Mouse (Mus musculus): ENCODE data around the gene Ect2. TPM values are rescaled to one million over a fixed set of nuclear protein-coding genes. Genes with fewer than 3 reads are reported as not detected.

Ect2 gene
- polyA plus RNA-seq, 1 experiment: 19.8 TPM

- Histone ChIP-seq H3K36me3 (ENCODE audit: control insufficient read depth, insufficient read depth) (no peaks in the 10 kb centered on the region), H3K4me3 (ENCODE audit: insufficient read depth, poor library complexity, severe bottlenecking) (no peak overlapping the region)
Measured at GRCm38 (mm10) chr3:27170257-27170656, 16.6 kb upstream of the Ect2 start.

GRCm38 (mm10) chr3:27165481-27166065 lies 11.9 kb upstream of the Ect2 start:
- H3K27me3 ChIP-seq (ENCODE audit: control insufficient read depth, insufficient read depth, insufficient read length): no peaks in the 10 kb centered on the region
- H3K79me3 ChIP-seq (ENCODE audit: low read depth): no peaks in the 10 kb centered on the region
- H3K4me3 ChIP-seq (ENCODE audit: insufficient read depth, poor library complexity, severe bottlenecking): no peak overlapping the region
- no peaks in the 10 kb centered on the region for H3K79me2 ChIP-seq (ENCODE audit: control insufficient read depth, insufficient read depth)
- no peak overlapping the region for H3ac ChIP-seq (ENCODE audit: control insufficient read depth, insufficient read length, low read depth)
- TF ChIP-seq CTCF (IDR thresholded peaks at IDR 0.05; ENCODE audit: control insufficient read depth, insufficient read depth, insufficient read length) (no peak), USF1 (IDR thresholded peaks at IDR 0.05; ENCODE audit: low read depth) (no peak), FOSL1 (IDR thresholded peaks at IDR 0.05; ENCODE audit: insufficient read depth, low read length, poor library complexity, severe bottlenecking) (no peak), CEBPB (IDR thresholded peaks at IDR 0.05; ENCODE audit: low read depth) (no peak), MYOG (IDR thresholded peaks at IDR 0.05; ENCODE audit: control insufficient read depth, extremely low read depth, insufficient read length) (no peak), MAX (IDR thresholded peaks at IDR 0.05) (no peak), MYOD1 (IDR thresholded peaks at IDR 0.05; ENCODE audit: control insufficient read depth, insufficient read length, low read depth) (no peak)
- no peaks in the 10 kb centered on the region for H3K36me3 ChIP-seq (ENCODE audit: control insufficient read depth, insufficient read depth)

More at GRCm38 (mm10) chr3:27170257-27170656, 16.6 kb upstream of the Ect2 start:
- TF ChIP-seq CEBPB (IDR thresholded peaks at IDR 0.05; ENCODE audit: low read depth): no peak
- no peak for TF ChIP-seq MYOD1 (IDR thresholded peaks at IDR 0.05; ENCODE audit: control insufficient read depth, insufficient read length, low read depth)
- no peak for TF ChIP-seq USF1 (IDR thresholded peaks at IDR 0.05; ENCODE audit: low read depth)
- no peak for TF ChIP-seq CTCF (IDR thresholded peaks at IDR 0.05; ENCODE audit: control insufficient read depth, insufficient read depth, insufficient read length)
- no peak for TF ChIP-seq FOSL1 (IDR thresholded peaks at IDR 0.05; ENCODE audit: insufficient read depth, low read length, poor library complexity, severe bottlenecking)
- TF ChIP-seq MYOG (IDR thresholded peaks at IDR 0.05; ENCODE audit: control insufficient read depth, extremely low read depth, insufficient read length): no peak
- TF ChIP-seq MAX (IDR thresholded peaks at IDR 0.05): no peak
- Histone ChIP-seq H3K27me3 (ENCODE audit: control insufficient read depth, insufficient read depth, insufficient read length) (no peaks in the 10 kb centered on the region), H3K79me3 (ENCODE audit: low read depth) (no peaks in the 10 kb centered on the region), H3ac (ENCODE audit: control insufficient read depth, insufficient read length, low read depth) (no peak overlapping the region), H3K79me2 (ENCODE audit: control insufficient read depth, insufficient read depth) (no peaks in the 10 kb centered on the region)

GRCm38 (mm10) chr3:27162410-27162804 lies 8.7 kb upstream of the Ect2 start:
- Histone ChIP-seq H3K36me3 (ENCODE audit: control insufficient read depth, insufficient read depth) (no peaks in the 10 kb centered on the region), H3K4me3 (ENCODE audit: insufficient read depth, poor library complexity, severe bottlenecking) (no peak overlapping the region), H3K79me3 (ENCODE audit: low read depth) (no peaks in the 10 kb centered on the region), H3K79me2 (ENCODE audit: control insufficient read depth, insufficient read depth) (no peaks in the 10 kb centered on the region), H3K27me3 (ENCODE audit: control insufficient read depth, insufficient read depth, insufficient read length) (no peaks in the 10 kb centered on the region), H3ac (ENCODE audit: control insufficient read depth, insufficient read length, low read depth) (no peak overlapping the region)
- TF ChIP-seq MYOG (IDR thresholded peaks at IDR 0.05; ENCODE audit: control insufficient read depth, extremely low read depth, insufficient read length): no peak
- no peak for TF ChIP-seq FOSL1 (IDR thresholded peaks at IDR 0.05; ENCODE audit: insufficient read depth, low read length, poor library complexity, severe bottlenecking)
- TF ChIP-seq CTCF (IDR thresholded peaks at IDR 0.05; ENCODE audit: control insufficient read depth, insufficient read depth, insufficient read length): no peak
- TF ChIP-seq USF1 (IDR thresholded peaks at IDR 0.05; ENCODE audit: low read depth): no peak
- TF ChIP-seq MAX (IDR thresholded peaks at IDR 0.05): no peak
- TF ChIP-seq CEBPB (IDR thresholded peaks at IDR 0.05; ENCODE audit: low read depth): no peak
- TF ChIP-seq MYOD1 (IDR thresholded peaks at IDR 0.05; ENCODE audit: control insufficient read depth, insufficient read length, low read depth): no peak

DNA sequence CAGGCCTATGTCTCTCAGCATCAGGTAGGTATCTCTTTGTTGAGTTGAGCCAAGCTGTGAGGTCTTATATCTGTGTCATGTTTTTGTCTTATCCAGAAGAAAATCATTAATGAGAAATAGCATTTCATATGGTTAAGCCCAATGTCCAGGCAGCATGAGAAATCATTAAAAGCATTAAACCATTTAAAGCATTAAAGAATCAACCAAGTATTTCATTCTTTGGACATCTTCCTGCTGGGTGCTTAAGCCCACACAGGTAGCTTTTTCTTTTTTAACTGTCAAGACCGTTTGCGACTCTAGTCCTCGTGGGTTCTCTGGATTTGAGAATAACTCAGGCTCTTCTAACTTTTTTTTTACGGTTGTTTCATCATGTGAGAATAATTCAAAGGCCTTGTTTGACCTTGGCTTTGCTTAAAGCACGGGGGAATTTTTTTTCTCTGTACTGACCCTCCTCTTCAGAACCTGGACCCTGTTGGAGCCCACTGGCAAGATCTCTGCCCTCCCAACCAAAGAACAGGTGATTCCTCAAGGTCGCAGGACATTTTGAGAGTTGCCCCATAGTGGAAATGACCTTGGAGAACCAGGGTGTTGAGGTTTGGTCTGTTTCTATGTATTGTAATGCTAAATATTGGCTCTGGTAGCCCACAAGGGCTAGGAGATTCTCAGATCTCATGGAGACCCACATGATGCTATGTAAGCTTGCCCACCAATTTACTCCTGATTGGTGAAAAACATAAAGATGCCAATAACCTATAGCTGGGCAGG lies 8.1 kb upstream of the Ect2 start:
- Histone ChIP-seq H3K27me3 (ENCODE audit: control insufficient read depth, insufficient read depth, insufficient read length) (no peaks in the 10 kb centered on the region), H3ac (ENCODE audit: control insufficient read depth, insufficient read length, low read depth) (no peak overlapping the region), H3K36me3 (ENCODE audit: control insufficient read depth, insufficient read depth) (no peaks in the 10 kb centered on the region), H3K4me3 (ENCODE audit: insufficient read depth, poor library complexity, severe bottlenecking) (no peak overlapping the region), H3K79me2 (ENCODE audit: control insufficient read depth, insufficient read depth) (no peaks in the 10 kb centered on the region), H3K79me3 (ENCODE audit: low read depth) (no peaks in the 10 kb centered on the region)
- no peak for TF ChIP-seq USF1 (IDR thresholded peaks at IDR 0.05; ENCODE audit: low read depth)
- no peak for TF ChIP-seq CEBPB (IDR thresholded peaks at IDR 0.05; ENCODE audit: low read depth)
- no peak for TF ChIP-seq MAX (IDR thresholded peaks at IDR 0.05)
- TF ChIP-seq FOSL1 (IDR thresholded peaks at IDR 0.05; ENCODE audit: insufficient read depth, low read length, poor library complexity, severe bottlenecking): no peak
- no peak for TF ChIP-seq MYOG (IDR thresholded peaks at IDR 0.05; ENCODE audit: control insufficient read depth, extremely low read depth, insufficient read length)
- TF ChIP-seq MYOD1 (IDR thresholded peaks at IDR 0.05; ENCODE audit: control insufficient read depth, insufficient read length, low read depth): no peak
- TF ChIP-seq CTCF (IDR thresholded peaks at IDR 0.05; ENCODE audit: control insufficient read depth, insufficient read depth, insufficient read length): no peak

GRCm38 (mm10) chr3:27158910-27159309 lies 5.2 kb upstream of the Ect2 start:
- no peaks in the 10 kb centered on the region for H3K79me2 ChIP-seq (ENCODE audit: control insufficient read depth, insufficient read depth)

More at GRCm38 (mm10) chr3:27158910-27159309, 5.2 kb upstream of the Ect2 start:
- no peak overlapping the region for H3ac ChIP-seq (ENCODE audit: control insufficient read depth, insufficient read length, low read depth)
- H3K36me3 ChIP-seq (ENCODE audit: control insufficient read depth, insufficient read depth): no peaks in the 10 kb centered on the region
- TF ChIP-seq MAX (IDR thresholded peaks at IDR 0.05) (no peak), FOSL1 (IDR thresholded peaks at IDR 0.05; ENCODE audit: insufficient read depth, low read length, poor library complexity, severe bottlenecking) (no peak), CTCF (IDR thresholded peaks at IDR 0.05; ENCODE audit: control insufficient read depth, insufficient read depth, insufficient read length) (no peak), USF1 (IDR thresholded peaks at IDR 0.05; ENCODE audit: low read depth) (no peak), MYOG (IDR thresholded peaks at IDR 0.05; ENCODE audit: control insufficient read depth, extremely low read depth, insufficient read length) (no peak), CEBPB (IDR thresholded peaks at IDR 0.05; ENCODE audit: low read depth) (no peak), MYOD1 (IDR thresholded peaks at IDR 0.05; ENCODE audit: control insufficient read depth, insufficient read length, low read depth) (no peak)
- H3K27me3 ChIP-seq (ENCODE audit: control insufficient read depth, insufficient read depth, insufficient read length): no peaks in the 10 kb centered on the region
- H3K79me3 ChIP-seq (ENCODE audit: low read depth): no peaks in the 10 kb centered on the region
- no peak overlapping the region for H3K4me3 ChIP-seq (ENCODE audit: insufficient read depth, poor library complexity, severe bottlenecking)

All from C2C12 (cell line).